Comparison of ENCODE assay signal across 8 mouse cellular contexts in the genomic region with DNA sequence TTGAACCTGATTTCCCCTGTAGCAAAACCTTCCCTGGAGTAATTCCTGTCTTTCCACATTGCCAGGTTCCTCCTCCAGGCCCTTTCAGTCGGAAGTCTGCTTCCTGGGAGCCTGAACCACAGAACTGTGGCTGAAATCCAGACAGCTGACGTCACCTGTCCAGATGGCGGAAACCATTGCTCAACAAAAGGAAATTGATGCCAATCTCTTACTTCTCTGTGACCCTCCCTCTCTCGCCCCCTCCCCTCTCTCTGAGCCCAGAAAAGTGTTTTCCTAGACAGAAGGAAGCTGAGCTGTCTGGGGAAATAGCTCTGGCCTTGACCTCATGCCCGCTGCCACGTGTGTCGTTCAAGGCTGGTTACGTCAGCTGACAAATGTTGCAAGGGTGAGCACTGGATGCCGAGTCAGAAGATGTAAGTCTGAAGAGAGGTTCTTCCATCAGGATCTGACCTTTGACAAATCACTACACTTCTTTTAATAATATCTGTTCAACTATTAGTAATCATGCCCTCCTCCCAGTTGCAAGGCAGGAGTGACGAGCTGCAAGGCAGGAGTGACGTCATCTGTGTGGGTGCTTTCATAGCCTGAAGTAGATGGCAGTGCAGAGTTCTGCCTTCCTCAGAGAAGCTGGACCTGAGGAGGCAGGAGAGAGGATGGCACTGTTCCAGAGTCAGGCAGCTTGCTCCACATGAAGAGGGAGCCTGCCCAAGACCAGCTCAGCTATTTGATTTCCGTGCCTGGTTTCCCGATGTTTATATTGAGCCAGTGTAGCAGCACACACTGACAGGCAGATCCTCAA. TPM values are rescaled to one million over a fixed set of nuclear protein-coding genes. Genes with fewer than 3 reads are reported as not detected.
DNase-seq lines count a peak whose midpoint lies in the region; ATAC-seq and TF ChIP-seq lines count a peak whose summit lies in the region.

No protein-coding gene starts in this region.

- H3K79me2 ChIP-seq in myocyte (ENCODE audit: control insufficient read depth, insufficient read depth), result no peaks in the 10 kb centered on the region

- H3K36me3 ChIP-seq in forebrain, embryonic 13.5 days (ENCODE audit: poor library complexity, severe bottlenecking), result no peaks in the 10 kb centered on the region
- no peaks in the 10 kb centered on the region for H3K36me3 ChIP-seq in forebrain, embryonic 11.5 days (ENCODE audit: control insufficient read depth, insufficient read depth, low read length)
- H3K36me3 ChIP-seq in embryonic facial prominence, embryonic 12.5 days, result no peaks in the 10 kb centered on the region
- H3K36me3 ChIP-seq in myocyte (ENCODE audit: control insufficient read depth, insufficient read depth), result no peaks in the 10 kb centered on the region

- no peak overlapping the region for H3K4me2 ChIP-seq in forebrain, embryonic 13.5 days
- no peak overlapping the region for H3K4me2 ChIP-seq in forebrain, embryonic 11.5 days (ENCODE audit: low read depth, low read length, severe bottlenecking)
- no peak overlapping the region for H3K4me2 ChIP-seq in embryonic facial prominence, embryonic 12.5 days (replicated peaks)
- H3K4me2 ChIP-seq in myocyte (ENCODE audit: low read depth), result peak overlapping the region; percentile 61

- intact Hi-C loops in left cerebral cortex, postnatal 25 days (cut with DNase I), result no loop called here

- peaks cover 11% of the 10 kb centered on the region for H3K4me1 ChIP-seq in forebrain, embryonic 13.5 days
- H3K4me1 ChIP-seq in forebrain, embryonic 11.5 days (replicated peaks; ENCODE audit: control insufficient read depth, insufficient read depth, low read length), result no peaks in the 10 kb centered on the region
- peaks cover 10% of the 10 kb centered on the region for H3K4me1 ChIP-seq in embryonic facial prominence, embryonic 12.5 days

- WGBS in forebrain, embryonic 13.5 days, result 55% methylated on average over 13 of the region's 13 CpGs
- 72% methylated on average over 13 of the region's 13 CpGs for WGBS in forebrain, embryonic 11.5 days
- WGBS in embryonic facial prominence, embryonic 12.5 days, result 47% methylated on average over 13 of the region's 13 CpGs

- no peak overlapping the region for H3K9ac ChIP-seq in forebrain, embryonic 13.5 days
- no peak overlapping the region for H3K9ac ChIP-seq in forebrain, embryonic 11.5 days (ENCODE audit: low read length)
- H3K9ac ChIP-seq in embryonic facial prominence, embryonic 12.5 days, result no peak overlapping the region

- ATAC-seq in forebrain, embryonic 13.5 days, result peak; percentile 58
- ATAC-seq in forebrain, embryonic 11.5 days (replicated peaks; ENCODE audit: low FRiP score), result no peak
- no peak for ATAC-seq in embryonic facial prominence, embryonic 12.5 days (ENCODE audit: insufficient number of reproducible peaks, insufficient read depth, low FRiP score, low TSS enrichment)

- no peak for DNase-seq in forebrain, embryonic 11.5 days (ENCODE audit: low spot score)
- peak; percentile 92 to 93 for DNase-seq in heart, adult 18-20 months
- DNase-seq in kidney, adult 18-20 months, result peak; percentile 67
- peak; percentile 66 to 88 for DNase-seq in left cerebral cortex, postnatal 25 days (ENCODE audit: low spot score in 2 of 2)
- peak; percentile 66 for DNase-seq in urinary bladder, postnatal 25 days (ENCODE audit: low spot score)

- H3K9me3 ChIP-seq in forebrain, embryonic 13.5 days (replicated peaks), result no peaks in the 10 kb centered on the region
- H3K9me3 ChIP-seq in forebrain, embryonic 11.5 days (ENCODE audit: control insufficient read depth, low read length), result no peaks in the 10 kb centered on the region
- no peaks in the 10 kb centered on the region for H3K9me3 ChIP-seq in embryonic facial prominence, embryonic 12.5 days

- H3ac ChIP-seq in myocyte (ENCODE audit: control insufficient read depth, insufficient read length), result no peak overlapping the region

- peak overlapping the region; percentile 51 for H3K27ac ChIP-seq in forebrain, embryonic 13.5 days
- no peak overlapping the region for H3K27ac ChIP-seq in forebrain, embryonic 11.5 days (ENCODE audit: low read depth, low read length)
- H3K27ac ChIP-seq in embryonic facial prominence, embryonic 12.5 days, result peak overlapping the region; percentile 50; the same call in 1 of the 2 replicates

- no peaks in the 10 kb centered on the region for H3K27me3 ChIP-seq in forebrain, embryonic 13.5 days
- no peaks in the 10 kb centered on the region for H3K27me3 ChIP-seq in forebrain, embryonic 11.5 days (ENCODE audit: control insufficient read depth, insufficient read depth, low read length)
- H3K27me3 ChIP-seq in embryonic facial prominence, embryonic 12.5 days, result no peaks in the 10 kb centered on the region
- H3K27me3 ChIP-seq in myocyte (ENCODE audit: control insufficient read depth, insufficient read depth, insufficient read length), result no peaks in the 10 kb centered on the region

- no peak for TF ChIP-seq POLR2A in myocyte (IDR thresholded peaks at IDR 0.05; ENCODE audit: insufficient read length, low read depth)

- H3K4me3 ChIP-seq in forebrain, embryonic 13.5 days, result no peak overlapping the region
- no peak overlapping the region for H3K4me3 ChIP-seq in forebrain, embryonic 11.5 days (ENCODE audit: low read depth, low read length)
- no peak overlapping the region for H3K4me3 ChIP-seq in embryonic facial prominence, embryonic 12.5 days
- no peak overlapping the region for H3K4me3 ChIP-seq in myocyte

TF ChIP-seq in myocyte, 11 proteins besides CTCF, POLR2A, EP300 and RAD21:
- TF ChIP-seq TCF3 (IDR thresholded peaks at IDR 0.05; ENCODE audit: insufficient read length, low read depth), result no peak
- TF ChIP-seq CEBPB (IDR thresholded peaks at IDR 0.05; ENCODE audit: insufficient read depth, poor library complexity, severe bottlenecking), result peak; percentile 99
- TF ChIP-seq MYOD1 (IDR thresholded peaks at IDR 0.05; ENCODE audit: control insufficient read depth in 1 of 3, insufficient read length in 2 of 3, low read depth in 2 of 3), result peak in 2 of 3 experiments; percentile 24 to 45
- TF ChIP-seq MAX (IDR thresholded peaks at IDR 0.05; ENCODE audit: low read depth), result no peak
- peak; percentile 50 for TF ChIP-seq TCF12 (IDR thresholded peaks at IDR 0.05; ENCODE audit: insufficient read depth, poor library complexity, severe bottlenecking)
- TF ChIP-seq E2F4 (IDR thresholded peaks at IDR 0.05; ENCODE audit: insufficient read depth), result no peak
- no peak for TF ChIP-seq SRF (IDR thresholded peaks at IDR 0.05; ENCODE audit: control insufficient read depth, insufficient read length, low read depth)
- TF ChIP-seq MYOG (IDR thresholded peaks at IDR 0.05; ENCODE audit: control insufficient read depth in 1 of 3, insufficient read depth in 1 of 3, insufficient read length in 2 of 3, low read depth in 2 of 3), result peak in 1 of 3 experiments; percentile 67
- no peak for TF ChIP-seq REST (IDR thresholded peaks at IDR 0.05; ENCODE audit: insufficient read depth, insufficient read length)
- TF ChIP-seq USF1 (IDR thresholded peaks at IDR 0.05; ENCODE audit: low read depth), result peak; percentile 57
- TF ChIP-seq POLR2AphosphoS2 (IDR thresholded peaks at IDR 0.05; ENCODE audit: insufficient read length, low read depth), result no peak
TF ChIP-seq in myocyte: peak in this region for 5.

RNA-seq across cellular contexts. Expression of a gene that starts 44.5 kb away (rescaled TPM):
- polyA plus RNA-seq in forebrain, embryonic 13.5 days (2015; fragmentation: Nextera tagmentation; extraction: Ambion mirVana), result 4.5 and 5.2 TPM in 2 replicates
- polyA plus RNA-seq in forebrain, embryonic 11.5 days (2014; fragmentation: Nextera tagmentation; extraction: Ambion mirVana), result 2.4 and 3.5 TPM in 2 replicates
- polyA plus RNA-seq in embryonic facial prominence, embryonic 12.5 days (2016; fragmentation: Nextera tagmentation; extraction: Ambion mirVana), result 6.9 and 8.9 TPM in 2 replicates
- total RNA-seq in heart, adult 18-20 months (2021), result 10 to 100 TPM; 20.2 to 25.6 TPM
- 10 to 100 TPM; 11.2 to 12.5 TPM for total RNA-seq in left cerebral cortex, postnatal 25 days (2021)
- polyA plus RNA-seq in myocyte (2012; fragmentation: generic; extraction: Trizol), result 45.1 TPM

RNA-seq across cellular contexts. Expression of a gene that starts 46.0 kb away (rescaled TPM):
- 57.0 and 57.7 TPM in 2 replicates for polyA plus RNA-seq in forebrain, embryonic 13.5 days (2015; fragmentation: Nextera tagmentation; extraction: Ambion mirVana)
- 48.5 and 49.5 TPM in 2 replicates for polyA plus RNA-seq in forebrain, embryonic 11.5 days (2014; fragmentation: Nextera tagmentation; extraction: Ambion mirVana)
- 50.7 and 60.3 TPM in 2 replicates for polyA plus RNA-seq in embryonic facial prominence, embryonic 12.5 days (2016; fragmentation: Nextera tagmentation; extraction: Ambion mirVana)
- 100 to 1,000 TPM; 146 to 154 TPM for total RNA-seq in heart, adult 18-20 months (2021)
- total RNA-seq in left cerebral cortex, postnatal 25 days (2021), result 100 to 1,000 TPM; 120 to 137 TPM
- polyA plus RNA-seq in myocyte (2012; fragmentation: generic; extraction: Trizol), result 107 TPM
